Mouse (Mus musculus): ENCODE results near the gene Prg2. TPM values are rescaled to one million over a fixed set of nuclear protein-coding genes. Genes with fewer than 3 reads are reported as not detected.

Gene Prg2
- 0.73 and 1.1 TPM in 2 replicates for polyA plus RNA-seq (2014; fragmentation: Nextera tagmentation; extraction: Ambion mirVana)

DNA sequence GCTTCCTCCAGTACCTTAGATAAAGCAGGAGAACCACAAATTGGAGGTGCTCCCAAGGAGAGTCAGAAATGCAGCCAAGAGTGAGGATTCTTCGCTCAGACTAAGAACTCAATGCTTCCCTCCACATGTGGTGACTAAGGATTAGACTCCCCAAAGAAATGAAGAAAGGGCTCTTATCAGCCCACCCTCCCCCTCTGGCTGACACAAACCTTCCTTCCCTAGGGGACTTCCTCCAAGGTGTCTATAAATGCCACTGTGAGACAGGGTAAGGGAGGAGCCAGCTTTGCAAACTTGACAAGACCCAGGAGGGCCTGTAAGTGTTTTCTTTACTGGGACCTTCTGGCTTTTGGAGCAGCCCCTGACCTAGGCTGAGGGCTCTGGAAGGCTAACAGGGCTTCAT lies at the start of gene Prg2:
Gene Prg2 (plus strand): TSS at position 274 of the 400 bp plus-strand sequence.
- H3K9ac ChIP-seq (ENCODE audit: low read depth, low read length), result no peak within 1 kb of the TSS
- ATAC-seq (replicated peaks; ENCODE audit: insufficient number of reproducible peaks, low FRiP score, low TSS enrichment), result no peak
- no peaks in the 10 kb centered on the region for H3K9me3 ChIP-seq (replicated peaks; ENCODE audit: control insufficient read depth, low read length)
- WGBS (ENCODE audit: insufficient replicate concordance), result 30% methylated on average over 1 of the region's 1 CpGs
- H3K36me3 ChIP-seq (ENCODE audit: control insufficient read depth, insufficient read depth, low read length), result no peaks in the 10 kb centered on the region
- H3K4me2 ChIP-seq, result no peak within 1 kb of the TSS
- no peaks in the 10 kb centered on the region for H3K27me3 ChIP-seq (ENCODE audit: control insufficient read depth, insufficient read depth, low read length)
- no peaks in the 10 kb centered on the region for H3K4me1 ChIP-seq (ENCODE audit: control insufficient read depth, insufficient read depth, low read length)
- no peak within 1 kb of the TSS for H3K4me3 ChIP-seq (ENCODE audit: low read depth, low read length)
- H3K27ac ChIP-seq (ENCODE audit: low read depth, low read length), result no peak within 1 kb of the TSS

GRCm38 (mm10) chr2:84933992-84934648 lies 46.1 kb upstream of the Prg2 start:
- no peaks in the 10 kb centered on the region for H3K27me3 ChIP-seq (ENCODE audit: control insufficient read depth, insufficient read depth, low read length)
- no peaks in the 10 kb centered on the region for H3K36me3 ChIP-seq (ENCODE audit: control insufficient read depth, insufficient read depth, low read length)
- H3K27ac ChIP-seq (ENCODE audit: low read depth, low read length), result no peak overlapping the region; the same call in 1 of the 2 replicates
- peaks cover 12% of the 10 kb centered on the region for H3K4me1 ChIP-seq (ENCODE audit: control insufficient read depth, insufficient read depth, low read length)
- WGBS (ENCODE audit: insufficient replicate concordance), result 62% methylated on average over 8 of the region's 8 CpGs
- no peak overlapping the region for H3K9ac ChIP-seq (ENCODE audit: low read depth, low read length)
- H3K9me3 ChIP-seq (replicated peaks; ENCODE audit: control insufficient read depth, low read length), result no peaks in the 10 kb centered on the region
- ATAC-seq (replicated peaks; ENCODE audit: insufficient number of reproducible peaks, low FRiP score, low TSS enrichment), result no peak
- H3K4me3 ChIP-seq (ENCODE audit: low read depth, low read length), result no peak overlapping the region
- H3K4me2 ChIP-seq, result no peak overlapping the region

- H3K36me3 ChIP-seq (ENCODE audit: control insufficient read depth, insufficient read depth, low read length), result no peaks in the 10 kb centered on the region
- H3K27me3 ChIP-seq (ENCODE audit: control insufficient read depth, insufficient read depth, low read length), result no peaks in the 10 kb centered on the region
- ATAC-seq (replicated peaks; ENCODE audit: insufficient number of reproducible peaks, low FRiP score, low TSS enrichment), result no peak
- no peak overlapping the region for H3K4me3 ChIP-seq (ENCODE audit: low read depth, low read length)
- no peak overlapping the region for H3K4me2 ChIP-seq
- no peaks in the 10 kb centered on the region for H3K9me3 ChIP-seq (replicated peaks; ENCODE audit: control insufficient read depth, low read length)
- peaks cover 12% of the 10 kb centered on the region for H3K4me1 ChIP-seq (ENCODE audit: control insufficient read depth, insufficient read depth, low read length)
- no peak overlapping the region for H3K27ac ChIP-seq (ENCODE audit: low read depth, low read length)
- no peak overlapping the region for H3K9ac ChIP-seq (ENCODE audit: low read depth, low read length)
- WGBS (ENCODE audit: insufficient replicate concordance), result 63% methylated on average over 4 of the region's 4 CpGs
Measured at GRCm38 (mm10) chr2:84934649-84935007, 45.6 kb upstream of the Prg2 start.

- WGBS (ENCODE audit: insufficient replicate concordance), result 83% methylated on average over 5 of the region's 5 CpGs
- H3K27ac ChIP-seq (ENCODE audit: low read depth, low read length), result no peak overlapping the region
Measured at GRCm38 (mm10) chr2:84935065-84935464, 45.2 kb upstream of the Prg2 start.

DNA sequence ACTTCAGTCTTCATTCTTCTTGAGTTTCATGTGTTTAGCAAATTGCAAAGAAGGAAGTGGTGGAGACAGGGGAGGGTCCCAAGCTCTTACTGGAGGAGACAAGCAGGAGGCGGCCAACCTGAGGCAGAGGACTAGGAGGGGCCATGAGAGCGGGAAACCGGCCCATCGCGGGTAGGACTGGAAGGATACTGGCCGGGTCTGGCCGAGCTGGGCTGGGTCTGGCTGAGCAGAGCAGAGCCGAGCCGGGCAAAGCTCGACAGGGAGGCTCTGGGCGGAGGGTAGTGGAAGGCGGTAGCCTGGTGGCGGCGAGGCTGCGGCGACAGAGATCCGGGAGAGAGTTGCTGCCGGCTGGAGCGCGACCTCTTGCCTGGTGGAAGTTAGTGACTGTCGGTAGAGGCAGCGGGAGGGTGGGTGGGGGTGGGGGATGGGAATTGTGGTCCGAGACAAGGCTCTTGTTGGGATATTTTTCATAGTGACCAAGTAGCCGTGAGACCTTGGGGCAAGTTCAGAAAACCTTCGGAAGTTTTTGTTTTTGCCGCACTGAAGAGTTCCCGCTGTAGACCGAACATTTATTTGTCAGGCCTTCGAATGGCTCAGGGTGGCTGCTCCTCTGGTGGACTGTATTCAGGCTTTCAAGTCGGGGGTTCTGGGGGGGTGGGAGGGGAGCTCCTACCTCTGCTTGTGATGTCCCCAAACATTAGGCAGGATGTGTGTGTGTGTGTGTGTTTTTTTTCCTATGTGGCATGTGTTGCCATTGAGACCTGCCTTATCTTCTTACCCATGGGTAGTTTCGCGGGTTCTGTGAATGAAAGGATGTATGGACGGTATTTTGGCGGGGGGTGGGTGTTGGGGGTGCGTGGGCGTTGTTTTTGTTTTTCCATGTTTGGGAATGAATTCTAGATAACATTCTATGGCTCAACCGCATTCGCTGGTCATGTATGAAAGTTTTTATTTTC lies 43.5 kb upstream of the Prg2 start, which contains the start of gene Slc43a3:
Gene Slc43a3 (plus strand): TSS at position 106 of the 956 bp plus-strand sequence.
- Histone ChIP-seq H3K9ac (ENCODE audit: low read depth, low read length) (peak within 1 kb of the TSS; percentile 78), H3K9me3 (replicated peaks; ENCODE audit: control insufficient read depth, low read length) (no peaks in the 10 kb centered on the region), H3K4me2 (peak within 1 kb of the TSS; percentile 71), H3K36me3 (ENCODE audit: control insufficient read depth, insufficient read depth, low read length) (no peaks in the 10 kb centered on the region), H3K4me1 (ENCODE audit: control insufficient read depth, insufficient read depth, low read length) (peaks cover 12% of the 10 kb centered on the region), H3K4me3 (ENCODE audit: low read depth, low read length) (peak within 1 kb of the TSS; percentile 59), H3K27ac (ENCODE audit: low read depth, low read length) (peak within 1 kb of the TSS; percentile 91), H3K27me3 (ENCODE audit: control insufficient read depth, insufficient read depth, low read length) (no peaks in the 10 kb centered on the region)
- ATAC-seq (replicated peaks; ENCODE audit: insufficient number of reproducible peaks, low FRiP score, low TSS enrichment), result peak; percentile 85
- WGBS (ENCODE audit: insufficient replicate concordance), result 14% methylated on average over 38 of the region's 38 CpGs

More at GRCm38 (mm10) chr2:84935065-84935464, 45.2 kb upstream of the Prg2 start:
- H3K36me3 ChIP-seq (ENCODE audit: control insufficient read depth, insufficient read depth, low read length), result no peaks in the 10 kb centered on the region
- H3K4me3 ChIP-seq (ENCODE audit: low read depth, low read length), result no peak overlapping the region
- no peak for ATAC-seq (replicated peaks; ENCODE audit: insufficient number of reproducible peaks, low FRiP score, low TSS enrichment)
- peaks cover 12% of the 10 kb centered on the region for H3K4me1 ChIP-seq (ENCODE audit: control insufficient read depth, insufficient read depth, low read length)
- H3K9ac ChIP-seq (ENCODE audit: low read depth, low read length), result no peak overlapping the region
- no peaks in the 10 kb centered on the region for H3K27me3 ChIP-seq (ENCODE audit: control insufficient read depth, insufficient read depth, low read length)
- no peaks in the 10 kb centered on the region for H3K9me3 ChIP-seq (replicated peaks; ENCODE audit: control insufficient read depth, low read length)
- H3K4me2 ChIP-seq, result no peak overlapping the region

DNA sequence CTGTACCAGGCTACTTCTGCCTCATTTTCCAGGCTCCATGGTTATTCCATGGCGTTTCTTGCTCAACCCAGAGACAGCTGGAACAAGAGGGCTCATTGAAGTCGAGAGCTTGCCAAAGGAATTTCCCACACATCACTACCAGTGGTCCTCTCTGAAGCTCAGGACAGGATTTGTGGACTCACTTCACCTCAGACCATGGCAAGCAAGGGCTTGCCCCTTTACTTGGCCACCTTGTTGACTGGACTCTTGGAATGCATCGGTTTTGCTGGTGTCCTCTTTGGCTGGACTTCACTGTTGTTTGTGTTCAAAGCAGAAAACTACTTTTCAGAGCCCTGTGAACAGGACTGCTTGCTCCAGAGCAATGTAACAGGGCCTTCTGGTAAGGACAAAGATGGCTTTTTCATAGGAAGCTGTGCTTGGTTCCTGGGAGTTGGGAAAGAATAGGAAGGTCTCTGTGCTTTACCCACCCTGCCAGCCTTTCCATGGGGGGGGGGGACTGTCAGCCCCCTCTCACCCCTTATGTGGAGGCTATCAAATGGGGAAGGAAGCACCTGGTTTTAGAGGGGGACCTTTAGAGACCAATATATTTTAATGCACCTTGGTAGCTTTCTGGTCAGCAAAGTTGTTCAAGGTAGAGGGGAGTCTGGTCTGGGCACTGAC lies 42.6 kb upstream of the Prg2 start:
- Histone ChIP-seq H3K9ac (ENCODE audit: low read depth, low read length) (peak overlapping the region; percentile 78), H3K9me3 (replicated peaks; ENCODE audit: control insufficient read depth, low read length) (no peaks in the 10 kb centered on the region), H3K4me2 (peak overlapping the region; percentile 71), H3K36me3 (ENCODE audit: control insufficient read depth, insufficient read depth, low read length) (peaks cover 3% of the 10 kb centered on the region; the same call in 1 of the 2 replicates), H3K27me3 (ENCODE audit: control insufficient read depth, insufficient read depth, low read length) (no peaks in the 10 kb centered on the region), H3K4me3 (ENCODE audit: low read depth, low read length) (peak overlapping the region; percentile 59), H3K27ac (ENCODE audit: low read depth, low read length) (peak overlapping the region; percentile 91), H3K4me1 (ENCODE audit: control insufficient read depth, insufficient read depth, low read length) (peaks cover 12% of the 10 kb centered on the region)
- 46% methylated on average over 3 of the region's 3 CpGs for WGBS (ENCODE audit: insufficient replicate concordance)
- no peak for ATAC-seq (replicated peaks; ENCODE audit: insufficient number of reproducible peaks, low FRiP score, low TSS enrichment)

DNA sequence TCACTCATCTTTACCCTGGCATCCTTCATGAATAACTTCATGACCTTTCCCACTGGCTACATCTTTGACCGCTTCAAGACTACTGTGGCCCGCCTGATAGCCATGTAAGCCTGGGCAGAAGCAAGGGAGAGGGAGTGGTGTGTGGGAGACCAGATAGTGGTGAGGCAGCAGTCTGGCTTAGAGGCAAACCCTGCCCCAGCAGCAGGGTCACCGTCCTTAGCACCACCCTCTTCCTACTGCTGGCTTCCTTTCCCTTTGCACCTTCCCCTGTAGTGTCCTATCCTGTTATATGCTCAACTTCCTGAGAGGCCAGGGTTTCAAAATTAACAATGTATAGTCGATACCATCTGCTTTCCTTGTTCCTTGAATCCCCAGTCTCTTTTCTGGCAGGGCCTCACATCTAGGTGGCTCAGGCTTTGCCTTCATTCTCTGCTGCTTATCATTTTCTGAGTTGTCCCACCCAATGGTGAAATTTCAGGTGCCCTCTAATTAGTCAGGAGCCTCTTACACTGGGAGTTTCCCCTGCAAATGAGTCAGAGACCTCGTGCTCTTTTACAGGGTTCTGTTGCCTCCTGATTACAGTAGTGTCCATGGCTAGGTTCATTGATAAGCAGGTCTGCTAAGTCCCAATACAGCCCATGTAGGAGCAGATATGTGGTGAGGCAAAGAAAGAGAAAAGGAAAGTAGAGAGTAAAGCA lies 41.9 kb upstream of the Prg2 start:
- Histone ChIP-seq H3K4me3 (ENCODE audit: low read depth, low read length) (peak overlapping the region; percentile 59), H3K36me3 (ENCODE audit: control insufficient read depth, insufficient read depth, low read length) (peaks cover 3% of the 10 kb centered on the region; the same call in 1 of the 2 replicates), H3K27ac (ENCODE audit: low read depth, low read length) (peak overlapping the region; percentile 91), H3K27me3 (ENCODE audit: control insufficient read depth, insufficient read depth, low read length) (no peaks in the 10 kb centered on the region), H3K4me2 (peak overlapping the region; percentile 71), H3K4me1 (ENCODE audit: control insufficient read depth, insufficient read depth, low read length) (peaks cover 12% of the 10 kb centered on the region), H3K9me3 (replicated peaks; ENCODE audit: control insufficient read depth, low read length) (no peaks in the 10 kb centered on the region), H3K9ac (ENCODE audit: low read depth, low read length) (peak overlapping the region; percentile 78)
- 47% methylated on average over 5 of the region's 5 CpGs for WGBS (ENCODE audit: insufficient replicate concordance)
- peak; percentile 85 for ATAC-seq (replicated peaks; ENCODE audit: insufficient number of reproducible peaks, low FRiP score, low TSS enrichment)

DNA sequence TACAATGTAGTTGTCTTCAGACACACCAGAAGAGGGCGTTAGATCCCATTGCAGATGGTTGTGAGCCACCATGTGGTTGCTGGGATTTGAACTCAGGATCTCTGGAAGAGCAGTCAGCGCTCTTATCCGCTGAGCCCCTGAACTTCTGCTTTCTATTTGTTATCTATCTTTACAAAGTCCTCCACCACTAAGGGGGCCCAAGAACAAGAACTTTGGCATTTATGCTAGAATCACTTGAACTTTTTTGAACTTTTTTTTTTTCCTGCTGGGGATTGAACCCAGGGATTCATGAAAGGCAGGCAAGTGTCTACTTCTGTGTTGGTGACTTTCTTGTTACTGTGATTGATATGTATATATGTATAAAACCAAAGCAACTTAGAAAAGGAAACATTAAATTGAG lies 41.0 kb upstream of the Prg2 start:
- peak overlapping the region; percentile 91 for H3K27ac ChIP-seq (ENCODE audit: low read depth, low read length)

More for the DNA sequence above, 41.0 kb upstream of the Prg2 start:
- Histone ChIP-seq H3K4me3 (ENCODE audit: low read depth, low read length) (peak overlapping the region; percentile 59; the same call in 1 of the 2 replicates), H3K9me3 (replicated peaks; ENCODE audit: control insufficient read depth, low read length) (no peaks in the 10 kb centered on the region), H3K4me2 (peak overlapping the region; percentile 25), H3K9ac (ENCODE audit: low read depth, low read length) (no peak overlapping the region), H3K4me1 (ENCODE audit: control insufficient read depth, insufficient read depth, low read length) (peaks cover 12% of the 10 kb centered on the region), H3K36me3 (ENCODE audit: control insufficient read depth, insufficient read depth, low read length) (peaks cover 3% of the 10 kb centered on the region; the same call in 1 of the 2 replicates), H3K27me3 (ENCODE audit: control insufficient read depth, insufficient read depth, low read length) (no peaks in the 10 kb centered on the region)
- no peak for ATAC-seq (replicated peaks; ENCODE audit: insufficient number of reproducible peaks, low FRiP score, low TSS enrichment)
- WGBS (ENCODE audit: insufficient replicate concordance), result 77% methylated on average over 3 of the region's 3 CpGs
